Mouse (Mus musculus): ENCODE data around the gene Il3. TPM values are rescaled to one million over a fixed set of nuclear protein-coding genes. Genes with fewer than 3 reads are reported as not detected.

The Il3 gene
- total and polyA plus RNA-seq, 3 experiments: not detected

- no peaks in the 10 kb centered on the region for H3K27me3 ChIP-seq (ENCODE audit: control insufficient read depth, insufficient read depth, low read length)
- intact Hi-C loops (cut with DNase I): loop anchor here (5.0 kb wide), 1 partner anchor 268 kb away; no protein-coding TSS in a partner anchor
- no peaks in the 10 kb centered on the region for H3K36me3 ChIP-seq (ENCODE audit: control insufficient read depth, insufficient read depth, low read length)
- H3K4me3 ChIP-seq: no peak overlapping the region
- H3K79me2 ChIP-seq (replicated peaks; ENCODE audit: control insufficient read depth, insufficient read depth, low read length): no peaks in the 10 kb centered on the region
- no peak overlapping the region for H3K27ac ChIP-seq
- no peaks in the 10 kb centered on the region for H3K4me1 ChIP-seq (ENCODE audit: control insufficient read depth, insufficient read depth, low read length)
- WGBS: 74% methylated on average over 3 of the region's 3 CpGs
- H3K9ac ChIP-seq (ENCODE audit: low read depth, low read length): no peak overlapping the region
- DNase-seq: no peak
- no peak for TF ChIP-seq POLR2A (IDR thresholded peaks at IDR 0.05; ENCODE audit: insufficient read depth, low read depth, low read length)
These were observed 2.3 kb upstream of the Il3 start for GRCm38 (mm10) chr11:54269191-54269896.

DNA sequence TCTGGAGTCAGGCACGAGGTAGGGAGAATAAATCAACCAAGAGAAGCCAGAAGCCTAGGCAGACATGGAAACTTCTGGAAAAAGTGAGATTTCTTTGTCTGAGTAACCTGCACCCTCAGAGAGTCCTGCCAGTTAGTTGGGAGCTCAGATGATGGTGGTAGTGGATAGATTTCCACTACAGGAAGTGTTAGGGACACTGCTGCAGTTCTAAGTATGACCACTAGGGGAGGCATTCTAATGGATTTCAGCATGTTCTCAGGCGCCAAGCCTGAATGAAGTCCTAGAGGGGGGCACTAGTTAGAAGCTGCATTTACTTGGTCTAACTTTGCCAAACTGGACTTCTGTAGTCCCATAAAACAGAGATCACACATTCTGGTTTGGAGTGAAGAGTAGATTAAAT is 2.5 kb downstream of the Il3 start:
- intact Hi-C loops (cut with DNase I): no loop called here
- TF ChIP-seq CTCF (IDR thresholded peaks at IDR 0.05): peak; percentile 98
- TF ChIP-seq POLR2A (IDR thresholded peaks at IDR 0.05; ENCODE audit: insufficient read depth, low read depth, low read length): no peak
- Histone ChIP-seq H3K36me3 (ENCODE audit: control insufficient read depth, insufficient read depth, low read length) (no peaks in the 10 kb centered on the region), H3K27me3 (ENCODE audit: control insufficient read depth, insufficient read depth, low read length) (no peaks in the 10 kb centered on the region), H3K79me2 (replicated peaks; ENCODE audit: control insufficient read depth, insufficient read depth, low read length) (no peaks in the 10 kb centered on the region), H3K9ac (ENCODE audit: low read depth, low read length) (no peak overlapping the region), H3K4me1 (ENCODE audit: control insufficient read depth, insufficient read depth, low read length) (no peaks in the 10 kb centered on the region), H3K4me3 (no peak overlapping the region), H3K27ac (no peak overlapping the region)
- DNase-seq: no peak
- WGBS: 52% methylated on average over 2 of the region's 2 CpGs

DNA sequence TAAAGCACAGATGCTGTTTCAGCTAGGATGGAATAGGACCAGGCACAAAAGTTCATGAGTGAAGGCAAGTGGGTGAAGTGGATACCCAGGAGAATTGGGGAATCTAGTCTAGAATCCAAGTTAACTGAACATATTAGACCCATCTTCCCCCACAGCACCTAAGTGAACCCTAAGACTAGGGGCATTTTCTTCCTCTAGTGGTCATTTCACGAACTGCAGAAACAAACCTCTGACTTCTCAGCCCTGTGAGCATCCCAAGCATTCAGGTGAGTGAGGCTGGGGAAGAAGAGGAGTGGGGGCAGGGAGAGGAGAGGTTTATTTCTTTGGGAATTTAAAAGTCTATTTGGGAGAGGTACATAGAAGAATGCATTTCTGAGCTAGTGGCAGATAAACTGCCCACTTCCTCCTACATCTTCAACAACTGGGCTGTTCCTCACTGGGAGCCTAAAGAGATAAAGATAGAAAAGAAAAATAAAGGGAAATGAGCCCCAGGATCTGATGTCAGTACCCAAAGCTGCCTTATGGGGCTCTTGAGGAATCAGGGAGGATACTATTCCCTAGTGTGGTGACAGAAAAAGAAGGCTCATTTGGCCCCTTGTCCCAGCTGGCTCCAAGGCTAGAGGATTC is 3.6 kb downstream of the Il3 start:
- H3K27ac ChIP-seq: no peak overlapping the region
- intact Hi-C loops (cut with DNase I): no loop called here
- TF ChIP-seq CTCF (IDR thresholded peaks at IDR 0.05): peak; percentile 42
- no peak for TF ChIP-seq EP300 (IDR thresholded peaks at IDR 0.05; ENCODE audit: insufficient read depth, low read depth, low read length)
- no peaks in the 10 kb centered on the region for H3K27me3 ChIP-seq (ENCODE audit: control insufficient read depth, insufficient read depth, low read length)
- H3K9ac ChIP-seq (ENCODE audit: low read depth, low read length): no peak overlapping the region
- no peak for DNase-seq
- H3K79me2 ChIP-seq (replicated peaks; ENCODE audit: control insufficient read depth, insufficient read depth, low read length): no peaks in the 10 kb centered on the region
- WGBS: 23% methylated on average over 1 of the region's 1 CpGs
- no peak overlapping the region for H3K4me3 ChIP-seq
- H3K4me1 ChIP-seq (ENCODE audit: control insufficient read depth, insufficient read depth, low read length): no peaks in the 10 kb centered on the region
- H3K36me3 ChIP-seq (ENCODE audit: control insufficient read depth, insufficient read depth, low read length): no peaks in the 10 kb centered on the region

GRCm38 (mm10) chr11:54256624-54257376 is 10.3 kb downstream of the Il3 start:
- H3K4me1 ChIP-seq (ENCODE audit: control insufficient read depth, insufficient read depth, low read length): no peaks in the 10 kb centered on the region; the same call in 1 of the 2 replicates
- peak; percentile 83 for TF ChIP-seq CTCF (IDR thresholded peaks at IDR 0.05)
- TF ChIP-seq POLR2A (IDR thresholded peaks at IDR 0.05; ENCODE audit: insufficient read depth, low read depth, low read length): no peak
- TF ChIP-seq EP300 (IDR thresholded peaks at IDR 0.05; ENCODE audit: insufficient read depth, low read depth, low read length): peak; percentile 88
- H3K27me3 ChIP-seq (ENCODE audit: control insufficient read depth, insufficient read depth, low read length): no peaks in the 10 kb centered on the region
- no peak overlapping the region for H3K27ac ChIP-seq
- no peaks in the 10 kb centered on the region for H3K36me3 ChIP-seq (ENCODE audit: control insufficient read depth, insufficient read depth, low read length)
- H3K79me2 ChIP-seq (replicated peaks; ENCODE audit: control insufficient read depth, insufficient read depth, low read length): no peaks in the 10 kb centered on the region
- H3K4me3 ChIP-seq: no peak overlapping the region
- H3K9ac ChIP-seq (ENCODE audit: low read depth, low read length): no peak overlapping the region
- intact Hi-C loops (cut with DNase I): loop anchor here (1.0 to 5.0 kb wide), 3 partner anchors 111 to 324 kb away; no protein-coding TSS in a partner anchor
- WGBS: 72% methylated on average over 3 of the region's 3 CpGs
- peak; percentile 77 to 78 for DNase-seq

GRCm38 (mm10) chr11:54254114-54254513 is 13.0 kb downstream of the Il3 start:
- peak in 1 of 2 experiments; percentile 13 for DNase-seq
- Histone ChIP-seq H3K4me3 (no peak overlapping the region), H3K9ac (ENCODE audit: low read depth, low read length) (no peak overlapping the region), H3K27ac (no peak overlapping the region), H3K27me3 (ENCODE audit: control insufficient read depth, insufficient read depth, low read length) (no peaks in the 10 kb centered on the region), H3K79me2 (replicated peaks; ENCODE audit: control insufficient read depth, insufficient read depth, low read length) (no peaks in the 10 kb centered on the region), H3K4me1 (ENCODE audit: control insufficient read depth, insufficient read depth, low read length) (no peaks in the 10 kb centered on the region; the same call in none of the 2 replicates), H3K36me3 (ENCODE audit: control insufficient read depth, insufficient read depth, low read length) (no peaks in the 10 kb centered on the region)
- 33% methylated on average over 4 of the region's 4 CpGs for WGBS
- intact Hi-C loops (cut with DNase I): no loop called here
- TF ChIP-seq EP300 (IDR thresholded peaks at IDR 0.05; ENCODE audit: insufficient read depth, low read depth, low read length): peak; percentile 15; the same call in 1 of the 2 replicates
- TF ChIP-seq POLR2A (IDR thresholded peaks at IDR 0.05; ENCODE audit: insufficient read depth, low read depth, low read length): no peak
- peak; percentile 59 for TF ChIP-seq CTCF (IDR thresholded peaks at IDR 0.05)

DNA sequence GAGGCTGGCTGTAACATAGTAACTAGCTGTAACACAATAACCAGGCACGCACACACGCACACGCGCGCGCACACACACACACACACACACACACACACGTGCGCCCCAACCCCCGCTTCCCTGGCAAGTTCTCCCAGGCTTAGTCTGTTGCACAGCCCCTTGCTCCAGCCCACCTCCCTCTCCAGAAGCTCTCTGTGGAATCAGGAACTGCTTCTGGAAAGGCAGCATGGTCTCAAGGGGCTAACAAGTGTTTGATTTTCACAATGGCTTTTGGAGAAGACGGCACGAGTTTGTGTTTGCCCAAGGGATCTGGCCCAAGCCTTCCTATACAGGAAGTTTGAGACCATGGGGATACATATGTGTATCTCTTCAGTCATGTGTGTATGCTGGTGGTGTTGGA is 16.5 kb downstream of the Il3 start:
- H3K9ac ChIP-seq (ENCODE audit: low read depth, low read length): no peak overlapping the region
- no peak overlapping the region for H3K27ac ChIP-seq
- no peaks in the 10 kb centered on the region for H3K79me2 ChIP-seq (replicated peaks; ENCODE audit: control insufficient read depth, insufficient read depth, low read length)
- WGBS: 91% methylated on average over 11 of the region's 11 CpGs
- intact Hi-C loops (cut with DNase I): no loop called here
- TF ChIP-seq EP300 (IDR thresholded peaks at IDR 0.05; ENCODE audit: insufficient read depth, low read depth, low read length) (no peak), CTCF (IDR thresholded peaks at IDR 0.05) (no peak), POLR2A (IDR thresholded peaks at IDR 0.05; ENCODE audit: insufficient read depth, low read depth, low read length) (no peak)
- no peak for DNase-seq
- H3K4me1 ChIP-seq (ENCODE audit: control insufficient read depth, insufficient read depth, low read length): no peaks in the 10 kb centered on the region; the same call in none of the 2 replicates
- no peaks in the 10 kb centered on the region for H3K36me3 ChIP-seq (ENCODE audit: control insufficient read depth, insufficient read depth, low read length)
- H3K27me3 ChIP-seq (ENCODE audit: control insufficient read depth, insufficient read depth, low read length): no peaks in the 10 kb centered on the region
- no peak overlapping the region for H3K4me3 ChIP-seq

Measured in heart, adult 2 months (tissue).